Mouse (Mus musculus): Measurements from ENCODE around the gene Olfr981. TPM values are rescaled to one million over a fixed set of nuclear protein-coding genes. Genes with fewer than 3 reads are reported as not detected.
"Not testable (repeated sequence)": the region's sequence is repeated elsewhere in the genome, so short reads cannot be mapped to it uniquely, and the experiment has no call there.

Olfr981 gene
- not detected in 2 replicates for polyA plus RNA-seq (2012; rRNA removed)

GRCm38 (mm10) chr9:40021164-40021563 is at the start of gene Olfr981:
Olfr981 (plus strand) TSS chr9:40021464.
- no peak for DNase-seq (ENCODE audit: low read depth)
- no peak for TF ChIP-seq POLR2A (IDR thresholded peaks at IDR 0.05; ENCODE audit: borderline replicate concordance, extremely low read depth, insufficient read depth, insufficient read length, poor library complexity, severe bottlenecking)
- no peak for TF ChIP-seq CTCF (IDR thresholded peaks at IDR 0.05; ENCODE audit: borderline replicate concordance, extremely low read depth, insufficient read depth, insufficient read length)

GRCm38 (mm10) chr9:39976581-39977145 is 44.6 kb upstream of the Olfr981 start:
- DNase-seq (ENCODE audit: low read depth): not testable (repeated sequence)

GRCm38 (mm10) chr9:39991813-39992212 is 29.5 kb upstream of the Olfr981 start, which contains the start of gene Olfr978:
Olfr978 (plus strand) TSS chr9:39992113.
- TF ChIP-seq POLR2A (IDR thresholded peaks at IDR 0.05; ENCODE audit: borderline replicate concordance, extremely low read depth, insufficient read depth, insufficient read length, poor library complexity, severe bottlenecking) (no peak), CTCF (IDR thresholded peaks at IDR 0.05; ENCODE audit: borderline replicate concordance, extremely low read depth, insufficient read depth, insufficient read length) (no peak)
- no peak for DNase-seq (ENCODE audit: low read depth)

GRCm38 (mm10) chr9:40003365-40003764 is 17.9 kb upstream of the Olfr981 start, which contains the start of gene Olfr979:
Olfr979 (minus strand) TSS chr9:40003465.
- no peak for TF ChIP-seq POLR2A (IDR thresholded peaks at IDR 0.05; ENCODE audit: borderline replicate concordance, extremely low read depth, insufficient read depth, insufficient read length, poor library complexity, severe bottlenecking)
- no peak for TF ChIP-seq CTCF (IDR thresholded peaks at IDR 0.05; ENCODE audit: borderline replicate concordance, extremely low read depth, insufficient read depth, insufficient read length)
- no peak for DNase-seq (ENCODE audit: low read depth)

- DNase-seq (ENCODE audit: low read depth): no peak
- TF ChIP-seq POLR2A (IDR thresholded peaks at IDR 0.05; ENCODE audit: borderline replicate concordance, extremely low read depth, insufficient read depth, insufficient read length, poor library complexity, severe bottlenecking) (no peak), CTCF (IDR thresholded peaks at IDR 0.05; ENCODE audit: borderline replicate concordance, extremely low read depth, insufficient read depth, insufficient read length) (no peak)
Observed at GRCm38 (mm10) chr9:40009482-40009881, 11.8 kb upstream of the Olfr981 start, which contains the start of gene Olfr980. Olfr980 (minus strand) TSS chr9:40009582.

GRCm38 (mm10) chr9:40050138-40050537 is 28.9 kb downstream of the Olfr981 start:
- no peak for DNase-seq (ENCODE audit: low read depth)
- TF ChIP-seq POLR2A (IDR thresholded peaks at IDR 0.05; ENCODE audit: borderline replicate concordance, extremely low read depth, insufficient read depth, insufficient read length, poor library complexity, severe bottlenecking) (no peak), CTCF (IDR thresholded peaks at IDR 0.05; ENCODE audit: borderline replicate concordance, extremely low read depth, insufficient read depth, insufficient read length) (no peak)

GRCm38 (mm10) chr9:40073529-40073928 is 52.3 kb downstream of the Olfr981 start, which contains the start of gene Olfr982:
Olfr982 (plus strand) TSS chr9:40073829.
- TF ChIP-seq CTCF (IDR thresholded peaks at IDR 0.05; ENCODE audit: borderline replicate concordance, extremely low read depth, insufficient read depth, insufficient read length): no peak
- no peak for TF ChIP-seq POLR2A (IDR thresholded peaks at IDR 0.05; ENCODE audit: borderline replicate concordance, extremely low read depth, insufficient read depth, insufficient read length, poor library complexity, severe bottlenecking)
- no peak for DNase-seq (ENCODE audit: low read depth)

Other genes starting within 250 kb of the Olfr981 start
- gene Olfr968, start 238.2 kb upstream of the Olfr981 start, polyA plus RNA-seq (2012; rRNA removed): not detected in 2 replicates
- not detected in 2 replicates for gene Olfr969, start 230.5 kb upstream of the Olfr981 start, polyA plus RNA-seq (2012; rRNA removed)
- not detected in 2 replicates for gene Olfr970, start 212.6 kb upstream of the Olfr981 start, polyA plus RNA-seq (2012; rRNA removed)
- not detected in 2 replicates for gene Olfr971, start 184.6 kb upstream of the Olfr981 start, polyA plus RNA-seq (2012; rRNA removed)
- gene Olfr972, start 155.0 kb upstream of the Olfr981 start, polyA plus RNA-seq (2012; rRNA removed): not detected in 2 replicates
- not detected in 2 replicates for gene Olfr229, start 114.1 kb upstream of the Olfr981 start, polyA plus RNA-seq (2012; rRNA removed)
- gene Olfr974, start 84.0 kb upstream of the Olfr981 start, polyA plus RNA-seq (2012; rRNA removed): not detected in 2 replicates
- gene Olfr975, start 69.4 kb upstream of the Olfr981 start, polyA plus RNA-seq (2012; rRNA removed): 0.04 and 0.07 TPM in 2 replicates
- not detected in 2 replicates for gene Olfr976, start 60.3 kb upstream of the Olfr981 start, polyA plus RNA-seq (2012; rRNA removed)
- not detected in 2 replicates for gene Olfr978, start 29.4 kb upstream of the Olfr981 start, polyA plus RNA-seq (2012; rRNA removed)
- not detected in 2 replicates for gene Olfr979, start 18.0 kb upstream of the Olfr981 start, polyA plus RNA-seq (2012; rRNA removed)
- gene Olfr980, start 11.9 kb upstream of the Olfr981 start, polyA plus RNA-seq (2012; rRNA removed): not detected in 2 replicates
- not detected in 2 replicates for gene Olfr982, start 52.4 kb downstream of the Olfr981 start, polyA plus RNA-seq (2012; rRNA removed)
- not detected in 2 replicates for gene Olfr983, start 72.1 kb downstream of the Olfr981 start, polyA plus RNA-seq (2012; rRNA removed)
- not detected in 2 replicates for gene Olfr984, start 92.7 kb downstream of the Olfr981 start, polyA plus RNA-seq (2012; rRNA removed)
- gene Olfr985, start 108.7 kb downstream of the Olfr981 start, polyA plus RNA-seq (2012; rRNA removed): 0.07 TPM in 1 of 2 replicates, not detected in the other
- not detected in 2 replicates for gene Tmem225, start 126.7 kb downstream of the Olfr981 start, polyA plus RNA-seq (2012; rRNA removed)
- gene Olfr986, start 159.5 kb downstream of the Olfr981 start, polyA plus RNA-seq (2012; rRNA removed): not detected in 2 replicates
- gene Zfp202, start 170.9 kb downstream of the Olfr981 start, polyA plus RNA-seq (2012; rRNA removed): 6.7 and 9.4 TPM in 2 replicates
- 85.2 and 120 TPM in 2 replicates for gene Scn3b, start 247.8 kb downstream of the Olfr981 start, polyA plus RNA-seq (2012; rRNA removed)